Mouse (Mus musculus) gastrocnemius, adult 18-20 months (tissue): ENCODE results near the gene Cfap57. TPM values are rescaled to one million over a fixed set of nuclear protein-coding genes. Genes with fewer than 3 reads are reported as not detected.

Experiments used
- DNase-seq: peaks from one replicate; pipeline ENCODE4 v3.0.0; 2021; ENCODE audit warnings: low spot score
- long read RNA-seq, 2 experiments: library from polyadenylated mRNA; stranded (forward); transcript quantifications; one replicate each; pipeline ENCODE4 v2.0.0; 2021
- total RNA-seq, 2 experiments: library from RNA; stranded (reverse); gene quantifications; 2 replicates each; pipeline ENCODE4 v1.2.3; 2021

Gene Cfap57
- total RNA-seq: not detected
- long read RNA-seq, experiment 1: 0 reads
- long read RNA-seq, experiment 2: 0 reads

DNA sequence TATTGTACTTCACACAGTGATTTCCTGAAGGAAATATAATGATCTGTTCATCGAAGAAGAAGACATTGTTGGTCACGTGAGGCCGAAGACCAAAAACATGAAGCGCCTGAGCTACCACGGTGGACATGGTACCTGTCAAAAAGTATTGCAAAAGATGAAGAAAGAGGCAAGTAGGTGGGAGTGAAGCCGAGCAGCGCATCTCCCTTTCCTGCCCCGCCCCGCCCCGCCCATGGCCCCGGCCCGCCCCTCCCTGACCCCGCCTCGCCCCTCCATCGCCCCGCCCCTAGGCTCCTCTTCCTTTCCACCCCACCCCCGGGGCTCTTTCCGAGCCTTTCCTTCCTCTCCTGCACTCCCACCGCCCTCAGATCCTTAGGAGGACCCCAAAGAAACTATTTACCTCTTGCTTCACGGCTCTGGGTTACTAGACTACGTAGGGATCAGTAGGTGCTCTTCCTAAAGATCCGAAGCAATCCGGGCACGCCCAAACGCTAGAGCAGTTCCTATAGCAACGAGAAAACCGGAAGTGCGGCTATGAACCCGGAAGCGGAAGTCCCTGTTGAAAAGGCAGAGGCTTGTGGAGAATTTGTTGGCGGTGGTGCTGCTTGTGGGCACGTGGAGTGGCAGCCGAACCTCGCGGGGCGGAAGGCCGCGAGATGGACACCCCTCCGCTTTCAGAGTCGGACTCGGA lies at the start of gene Cfap57, which contains the start of gene Ebna1bp2:
Cfap57 (minus strand) TSS at position 499 of the 688 bp plus-strand sequence.
Ebna1bp2 (plus strand) TSS at position 521 of the 688 bp plus-strand sequence.
- DNase-seq: peak; percentile 94

DNA sequence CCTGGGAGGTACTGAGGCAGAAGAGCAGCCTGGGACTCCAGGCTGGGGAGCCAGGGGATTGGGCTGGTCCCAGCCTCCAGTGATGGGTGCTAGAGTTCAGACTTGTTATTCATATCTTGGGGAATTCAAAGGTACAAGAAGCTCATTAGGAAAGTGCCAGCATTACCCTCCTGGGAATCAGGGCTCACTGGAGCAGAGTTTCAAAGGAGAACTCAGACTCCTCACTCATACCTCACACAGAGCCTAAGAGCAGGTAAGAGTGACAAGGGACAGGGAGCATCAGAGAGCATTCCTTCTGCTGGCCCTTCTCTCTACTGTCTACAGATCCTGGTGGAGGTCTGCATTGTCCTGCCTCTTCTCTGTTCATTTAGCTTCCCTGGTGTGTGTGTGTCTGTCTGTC lies 38.1 kb upstream of the Cfap57 start, which contains the start of gene Olfr62:
Olfr62 (plus strand) TSS at position 301 of the 400 bp plus-strand sequence.
- no peak for DNase-seq

DNA sequence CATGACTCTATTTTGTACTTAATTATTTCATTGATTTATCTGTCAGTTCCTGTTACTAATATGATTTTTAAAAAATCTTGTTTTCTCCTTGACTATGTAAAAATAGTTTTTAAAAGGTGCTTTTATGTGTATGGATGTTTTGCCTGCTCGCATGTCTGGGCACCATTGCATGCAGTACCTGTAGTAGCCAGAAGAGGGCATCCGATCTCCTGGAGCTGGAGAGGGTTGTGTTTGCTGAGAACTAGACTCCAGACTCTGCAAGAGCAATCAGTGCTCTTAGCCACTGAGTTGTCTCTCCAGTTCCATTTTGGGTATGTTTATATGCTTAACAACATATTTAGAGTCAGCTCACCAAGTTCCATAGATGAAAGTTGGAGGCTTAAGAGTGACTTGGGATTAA lies 24.7 kb upstream of the Cfap57 start:
- DNase-seq: peak; percentile 23

DNA sequence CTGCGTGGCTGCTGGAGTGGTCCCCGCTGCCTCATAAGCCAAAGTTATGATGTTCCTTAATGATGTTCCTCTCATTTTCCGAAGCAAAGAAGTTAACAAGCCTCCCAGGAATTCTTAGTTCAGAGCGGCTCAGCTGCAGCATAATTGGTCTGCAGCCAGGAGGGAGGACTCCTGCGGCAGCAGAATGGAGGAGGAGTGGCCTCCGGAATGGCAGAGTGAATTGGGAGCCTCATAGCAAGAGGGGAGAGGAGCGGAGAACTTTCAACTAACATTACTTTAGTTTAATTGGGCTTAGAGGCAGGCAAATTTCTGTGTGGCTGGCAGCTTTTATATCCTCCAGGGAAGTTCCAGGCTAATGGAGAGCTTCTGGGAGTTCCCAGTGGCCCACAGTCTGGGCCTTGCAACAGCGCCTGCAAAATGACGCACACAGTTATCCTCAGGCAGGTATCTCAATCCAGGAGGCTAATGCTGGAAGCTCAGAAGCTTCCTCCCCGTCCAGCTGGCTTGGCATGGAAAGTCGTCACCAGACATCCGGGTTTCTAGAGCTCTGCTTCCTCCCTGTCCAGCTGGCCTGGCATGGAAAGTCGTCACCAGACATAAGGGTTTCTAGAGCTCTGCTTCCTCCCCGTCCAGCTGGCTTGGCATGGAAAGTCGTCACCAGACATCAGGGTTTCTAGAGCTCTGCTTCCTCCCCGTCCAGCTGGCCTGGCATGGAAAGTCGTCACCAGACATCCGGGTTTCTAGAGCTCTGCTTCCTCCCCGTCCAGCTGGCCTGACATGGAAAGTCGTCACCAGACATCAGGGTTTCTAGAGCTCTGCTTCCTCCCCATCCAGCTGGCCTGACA lies 22.0 kb upstream of the Cfap57 start:
- peak; percentile 15 for DNase-seq

DNA sequence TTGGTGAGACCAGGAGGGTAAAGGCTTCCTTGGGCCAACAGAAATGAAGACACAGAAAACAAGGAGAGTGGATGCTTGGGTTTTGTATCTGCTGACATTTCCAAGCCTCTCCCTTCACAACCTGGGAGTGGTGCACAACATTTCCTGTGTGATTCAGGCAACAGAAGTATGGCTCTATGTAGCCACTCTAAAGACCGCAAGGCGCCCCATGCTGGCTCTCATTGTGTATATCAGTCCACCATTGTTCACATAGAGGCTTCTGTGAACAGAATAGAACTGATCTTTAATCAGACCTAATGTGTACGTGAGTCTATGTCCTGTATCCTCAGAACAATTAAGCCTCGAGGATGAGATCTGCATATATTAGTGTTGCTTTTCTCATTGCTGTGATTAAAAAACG lies 9.7 kb upstream of the Cfap57 start:
- DNase-seq: no peak

DNA sequence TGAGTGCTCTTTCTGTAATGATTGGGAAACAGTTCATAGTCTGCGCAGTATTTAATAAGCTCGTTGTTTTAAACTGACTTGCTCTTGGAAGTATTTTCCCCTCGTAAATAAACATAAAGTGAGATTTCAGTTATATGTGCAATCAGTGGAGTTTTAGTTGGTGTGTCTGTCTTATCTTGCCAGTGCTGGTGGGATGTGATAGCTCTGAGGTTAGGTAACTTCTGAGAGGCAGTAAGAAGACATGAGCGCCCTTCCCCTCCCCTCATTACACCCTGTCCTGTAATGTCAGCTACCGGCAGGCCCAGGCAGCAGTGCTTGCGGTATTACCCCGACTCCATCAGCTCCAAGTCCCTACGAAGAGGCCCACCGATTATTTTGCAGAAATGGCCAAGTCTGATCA lies 1.2 kb upstream of the Cfap57 start:
- DNase-seq: no peak

DNA sequence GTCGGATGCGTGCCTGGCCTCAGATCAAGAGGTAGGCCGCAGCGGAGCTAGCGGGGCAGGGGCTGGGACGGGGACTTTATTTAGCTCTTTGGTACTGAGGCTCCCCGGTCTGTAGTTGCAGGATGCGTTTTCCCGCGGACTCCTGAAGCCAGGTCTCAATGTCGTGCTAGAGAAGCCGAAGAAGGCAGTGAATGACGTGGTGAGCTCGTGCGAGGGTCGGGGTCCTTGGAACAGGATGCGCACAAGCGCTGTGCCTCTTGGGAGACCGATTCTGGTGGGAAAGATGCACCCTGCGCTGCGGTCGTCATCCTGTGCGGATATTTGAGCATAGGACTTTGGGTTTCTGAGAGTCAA lies 367 bp upstream of the Cfap57 start:
- DNase-seq: no peak

DNA sequence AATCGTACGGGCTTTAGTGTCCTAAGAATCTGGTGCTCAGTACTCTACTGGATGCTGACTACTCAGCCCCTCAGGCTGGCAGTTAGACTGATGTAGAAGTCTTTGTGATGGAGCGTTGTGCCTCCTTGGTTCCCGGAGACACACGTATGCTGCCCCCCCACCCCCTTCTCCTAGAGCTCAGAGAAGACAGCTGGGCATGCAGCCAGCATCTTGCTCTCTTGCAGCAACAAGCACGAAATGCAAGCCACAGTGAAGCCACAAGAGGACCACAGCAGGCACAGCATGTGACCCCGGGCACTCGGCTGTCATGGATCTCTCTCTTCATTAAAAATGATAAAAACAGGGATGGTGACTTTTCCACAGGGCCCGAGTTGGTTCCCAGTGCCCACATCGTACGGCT lies 5.2 kb downstream of the Cfap57 start:
- no peak for DNase-seq

DNA sequence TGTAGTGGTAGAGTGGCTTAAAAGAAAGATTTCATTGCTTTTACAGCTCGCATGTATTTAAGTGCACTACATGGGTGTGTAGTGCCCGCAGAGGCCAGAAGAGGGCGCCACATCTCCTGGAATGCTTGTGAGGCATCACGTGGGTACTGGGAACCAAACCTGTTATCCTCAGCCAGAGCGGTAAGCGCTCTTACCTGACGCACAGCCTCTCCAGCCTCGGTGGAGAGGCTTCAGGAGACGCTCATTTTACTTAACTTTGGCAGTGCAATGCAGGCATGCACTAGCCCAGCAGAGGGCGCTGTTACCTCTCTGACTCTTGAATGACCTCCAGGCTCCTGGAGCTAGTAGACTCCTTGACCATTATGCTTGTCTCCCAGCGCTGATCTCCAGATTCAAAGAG lies 8.0 kb downstream of the Cfap57 start:
- DNase-seq: no peak

DNA sequence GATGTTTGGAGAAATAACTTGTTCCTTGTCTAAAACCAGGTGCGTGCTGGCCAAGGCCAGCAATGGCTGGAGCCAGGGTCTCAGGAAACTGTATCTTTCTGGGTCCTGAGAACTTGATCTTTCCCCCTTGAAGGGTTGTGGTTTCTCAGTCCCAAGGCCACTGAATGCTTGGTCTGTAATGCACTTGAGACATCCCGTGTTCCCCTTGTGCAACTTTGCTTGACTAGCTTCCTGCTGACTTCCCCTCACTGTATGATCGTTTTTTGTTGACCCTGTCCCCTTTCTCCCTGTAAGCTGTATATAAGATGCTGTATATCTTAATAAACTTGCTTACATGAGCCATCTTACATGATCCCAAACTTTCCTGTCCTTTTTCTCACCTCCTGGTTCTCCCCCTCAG lies 10.7 kb downstream of the Cfap57 start:
- DNase-seq: no peak

DNA sequence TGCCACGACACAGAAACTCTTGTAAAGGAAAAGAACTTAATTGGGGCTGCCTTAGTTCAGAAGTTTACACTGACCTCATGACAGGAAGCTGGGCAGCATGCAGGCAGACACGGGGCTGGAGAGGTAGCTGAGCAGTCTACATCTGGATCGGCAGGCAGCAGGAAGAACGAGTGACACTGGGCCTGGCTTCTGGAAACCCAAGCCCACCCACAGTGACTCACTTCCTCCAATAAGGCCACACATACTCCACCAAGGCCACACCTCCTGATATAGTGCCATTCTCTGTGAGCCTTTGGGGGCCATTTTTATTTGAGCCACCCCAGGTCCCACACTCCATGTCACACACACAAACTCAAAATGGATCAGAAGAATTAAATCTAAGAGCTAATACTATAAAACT lies 16.5 kb downstream of the Cfap57 start:
- no peak for DNase-seq

DNA sequence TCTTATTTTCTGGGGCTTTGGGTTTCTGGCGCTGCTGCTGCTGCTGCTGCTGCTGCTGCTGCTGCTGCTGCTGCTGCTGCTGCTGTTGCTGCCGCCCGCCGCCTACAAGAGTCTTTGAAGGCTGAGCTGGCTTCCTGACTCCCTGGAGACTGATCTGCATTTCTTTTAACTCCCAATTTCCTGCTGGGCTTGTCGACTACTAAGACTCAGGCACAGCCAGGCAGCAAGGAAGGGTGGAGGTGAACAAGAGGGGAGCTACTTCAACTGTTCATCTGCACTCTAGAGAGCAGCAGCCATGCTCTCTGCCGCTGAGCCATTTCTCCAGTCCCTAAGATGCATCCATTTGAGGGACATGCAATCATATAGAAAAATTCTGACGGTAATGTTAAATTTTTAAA lies 30.8 kb downstream of the Cfap57 start:
- no peak for DNase-seq

DNA sequence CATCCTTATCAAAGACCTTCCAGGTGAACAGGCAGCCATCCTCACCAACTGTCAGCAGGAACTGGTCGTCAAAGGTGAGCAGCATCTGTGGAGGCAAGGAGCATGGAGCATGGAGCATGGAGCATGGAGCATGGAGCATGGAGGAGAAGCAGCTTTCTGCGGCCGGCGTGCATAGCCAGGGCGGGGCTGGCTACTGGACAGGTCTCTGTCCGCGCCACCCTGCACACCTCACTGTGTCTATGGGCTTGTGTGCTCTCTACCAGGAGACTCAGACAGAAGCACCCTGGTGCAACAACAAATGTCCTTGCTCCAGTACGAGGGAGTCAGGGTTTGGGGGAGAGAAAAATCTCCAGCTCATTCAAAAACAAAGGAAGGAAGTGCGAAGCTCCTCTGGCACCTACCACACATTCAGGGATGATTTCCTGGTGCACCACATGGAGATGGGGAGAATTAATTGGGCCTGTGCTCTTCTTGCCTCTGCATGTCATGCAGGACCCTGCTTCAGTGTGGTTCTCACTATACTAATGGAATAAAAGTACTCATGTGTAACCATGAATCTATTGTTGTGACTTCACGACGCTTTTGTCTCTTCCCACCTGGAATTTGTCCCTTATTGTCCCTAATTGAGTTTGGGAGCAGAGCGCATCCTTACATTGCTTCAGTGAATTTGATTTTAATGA lies 31.4 kb downstream of the Cfap57 start:
- no peak for DNase-seq

DNA sequence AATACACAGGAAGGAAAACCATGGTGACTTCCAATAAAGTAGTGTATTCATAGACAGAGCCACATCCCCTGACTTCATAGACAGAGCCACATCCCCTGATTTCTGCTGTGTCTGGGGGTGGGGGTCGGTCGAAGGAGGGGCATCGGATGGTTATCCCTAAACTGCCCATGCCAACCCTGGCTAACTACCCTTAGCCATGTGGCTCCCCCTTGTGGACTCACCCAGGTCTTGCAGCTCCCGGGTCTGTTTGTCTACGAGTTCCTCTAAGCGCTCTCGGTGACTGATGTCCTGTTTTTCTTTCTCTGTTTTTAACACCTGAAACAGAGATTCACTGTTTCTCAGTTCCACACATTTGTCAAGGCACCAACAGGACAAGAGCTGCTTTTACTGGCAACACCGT lies 37.9 kb downstream of the Cfap57 start:
- no peak for DNase-seq

DNA sequence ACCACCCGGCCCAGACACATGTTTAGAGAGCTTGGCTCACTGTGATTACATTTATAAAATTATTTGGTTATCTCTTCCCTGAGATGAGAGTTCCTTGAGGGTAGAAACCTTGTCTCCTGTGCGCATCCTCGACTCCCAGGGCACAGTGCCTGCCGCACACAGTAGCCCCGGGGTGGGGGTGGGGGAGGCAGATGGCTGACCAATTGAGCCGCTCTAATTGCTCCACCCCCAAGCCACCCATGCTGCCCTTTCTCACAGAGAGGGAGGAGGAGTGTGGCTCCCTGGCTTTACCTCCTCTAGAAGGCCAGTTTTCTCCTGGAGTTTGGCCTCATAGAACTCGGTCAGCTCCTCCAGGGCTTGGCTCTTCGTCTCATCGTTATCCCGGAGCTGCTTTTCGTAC lies 39.1 kb downstream of the Cfap57 start:
- no peak for DNase-seq

DNA sequence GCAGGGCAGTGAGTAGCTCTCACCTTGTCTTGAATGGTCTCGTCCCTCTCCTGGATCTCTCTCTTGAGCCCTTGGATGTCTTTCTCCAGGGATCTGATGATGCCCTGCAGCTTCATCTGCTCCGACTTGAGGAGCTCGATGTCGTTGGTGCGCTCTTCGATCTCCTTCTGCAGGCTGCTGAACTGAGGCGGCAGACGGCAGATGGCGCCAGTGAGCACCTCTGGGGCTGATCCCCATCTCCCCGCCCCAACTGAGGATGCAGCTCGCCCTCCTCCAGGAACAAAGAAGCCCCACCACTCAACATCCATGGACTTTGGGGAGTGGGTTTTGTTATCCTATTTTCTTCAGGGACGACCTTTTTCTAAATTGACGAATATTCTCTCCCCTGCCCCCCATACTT lies 41.3 kb downstream of the Cfap57 start:
- DNase-seq: no peak

DNA sequence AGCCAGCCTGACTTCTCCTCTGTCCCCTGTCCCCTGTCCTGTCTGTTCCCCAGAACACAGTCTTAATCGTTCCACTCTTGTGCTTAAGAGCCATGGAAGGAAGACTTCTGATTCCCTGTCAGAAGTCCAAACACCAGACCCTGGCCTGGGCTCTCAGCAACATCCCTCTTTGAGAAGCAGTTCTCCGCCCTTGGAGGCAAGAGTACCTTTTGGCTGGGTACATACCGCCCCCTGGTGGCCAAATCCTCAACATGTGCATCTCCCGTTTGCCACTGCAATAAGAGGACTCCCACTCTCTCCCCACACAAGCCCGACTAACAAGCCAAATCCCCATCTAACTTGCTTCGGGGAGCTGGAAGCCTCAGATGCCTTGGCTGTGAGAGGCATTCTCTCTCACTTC lies 44.5 kb downstream of the Cfap57 start:
- peak; percentile 39 for DNase-seq

DNA sequence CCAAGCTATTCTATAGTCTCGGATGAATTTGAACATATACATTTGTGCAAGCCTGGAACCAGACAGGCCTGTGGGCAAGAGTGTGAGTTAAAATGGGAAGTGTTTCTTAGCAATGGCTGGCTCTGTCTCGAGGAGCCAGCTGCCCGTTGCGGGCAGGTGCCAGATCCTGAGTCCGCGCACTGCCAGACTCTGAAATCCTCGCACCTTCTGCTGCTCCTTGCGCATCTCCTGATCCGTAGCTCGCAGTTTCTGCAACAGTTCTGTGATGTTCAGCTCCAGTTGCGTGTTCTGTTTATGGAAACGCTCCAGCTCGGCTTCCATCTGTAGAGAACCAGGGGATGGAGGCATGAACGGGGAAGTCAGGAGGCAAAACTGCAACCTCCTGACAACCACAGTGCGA lies 49.1 kb downstream of the Cfap57 start:
- no peak for DNase-seq

DNA sequence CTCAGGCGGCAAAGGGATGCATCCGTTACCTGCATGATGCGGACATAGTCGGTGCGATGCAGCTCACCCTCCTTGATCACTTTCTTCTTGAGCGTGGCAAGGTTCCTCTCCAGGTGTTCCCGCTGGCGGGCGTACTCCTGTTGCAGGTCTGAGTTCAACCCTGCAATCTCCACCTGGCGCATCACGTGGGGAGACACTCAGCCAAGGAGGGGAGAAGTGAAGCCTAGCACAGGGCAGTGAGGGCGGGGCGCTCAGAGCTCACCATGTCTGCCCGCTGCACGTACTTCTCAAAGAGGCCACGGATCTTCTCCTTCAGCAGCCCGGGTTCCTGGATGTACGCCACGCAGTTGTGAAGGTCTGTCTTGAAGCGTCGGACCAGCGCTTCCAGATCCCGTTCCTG lies 51.3 kb downstream of the Cfap57 start:
- no peak for DNase-seq

DNA sequence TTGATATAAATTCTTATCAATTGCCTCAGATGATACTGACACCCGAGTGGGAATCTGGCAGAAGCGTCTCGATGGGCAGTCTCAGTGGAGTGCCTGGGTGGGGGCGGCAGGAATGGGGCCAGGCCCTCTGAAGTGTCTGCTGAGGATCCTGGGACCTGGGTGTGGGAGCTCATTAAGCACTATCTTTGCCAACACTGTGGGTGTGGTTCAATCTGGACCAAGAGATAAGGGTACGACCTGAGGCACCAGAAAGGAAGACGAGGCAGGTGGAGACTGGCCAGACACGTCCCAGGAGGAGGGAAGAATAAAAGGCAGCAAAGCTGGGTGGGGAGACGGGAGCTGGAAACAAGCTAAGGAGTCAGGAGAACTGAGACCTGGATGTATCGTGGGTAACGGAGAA lies 51.9 kb downstream of the Cfap57 start:
- no peak for DNase-seq

DNA sequence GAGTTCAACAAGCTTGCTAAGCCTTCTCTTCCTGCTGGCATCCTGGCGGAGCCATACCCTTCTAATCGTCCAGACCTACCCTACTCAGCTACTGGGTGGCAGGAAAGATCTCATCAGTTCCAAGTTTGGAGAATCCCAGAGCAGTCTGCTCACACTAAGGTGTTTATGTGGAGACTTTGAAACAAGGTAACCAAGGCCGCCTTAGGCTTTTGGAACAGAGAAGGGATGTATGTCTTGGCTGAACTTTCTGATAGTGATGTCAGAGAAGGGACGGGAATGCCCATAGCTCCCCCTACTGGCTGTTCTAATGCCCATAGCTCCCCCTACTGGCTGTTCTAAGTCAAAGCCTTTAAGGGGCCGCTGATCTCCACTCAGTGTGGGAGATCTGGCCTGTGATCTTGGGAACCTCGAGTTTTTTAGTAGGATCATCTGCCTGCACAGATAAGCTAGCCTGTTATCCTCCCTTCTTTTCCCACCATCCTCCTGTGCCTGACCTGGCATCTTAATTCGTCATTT lies 54.4 kb downstream of the Cfap57 start:
- DNase-seq: no peak

DNA sequence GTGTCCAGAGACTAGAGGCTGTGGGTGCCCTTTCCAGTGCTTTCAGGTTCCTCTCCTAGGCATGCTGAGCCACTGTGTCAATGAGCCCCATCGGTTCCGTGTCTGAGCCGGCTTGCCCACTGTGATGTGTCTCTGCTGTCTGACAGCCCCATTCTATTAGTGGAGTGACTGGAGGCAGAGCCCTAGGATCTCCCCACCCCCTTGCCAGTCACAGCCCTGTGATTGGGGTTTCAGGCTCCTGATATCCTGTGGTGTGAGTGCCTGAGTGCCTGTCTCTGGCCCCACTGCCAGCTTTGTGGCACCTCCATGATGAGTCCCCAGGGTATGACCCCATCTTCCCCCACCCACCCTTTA lies 55.7 kb downstream of the Cfap57 start:
- DNase-seq: no peak
